Mouse (Mus musculus) erythroid progenitor cell, adult 5-6 weeks (primary cell): Measurements from ENCODE around the gene Des. TPM values are rescaled to one million over a fixed set of nuclear protein-coding genes. Genes with fewer than 3 reads are reported as not detected.

Experiments used
- ATAC-seq: replicated peaks from 2 replicates; pipeline ENCODE4 v1.8.0; 2016; ENCODE audit warnings: moderate number of reproducible peaks, mild to moderate bottlenecking, moderate TSS enrichment, inconsistent platforms; ENCODE audit not compliant: poor library complexity, low FRiP score, severe bottlenecking
- total RNA-seq, 2 experiments: library from RNA; stranded (forward) in 1 of 2; stranded (reverse) in 1 of 2; fragments of 150-400 nt in 1 of 2; fragments of 186-747, 209-891 nt in 1 of 2; gene quantifications; 2 replicates each; pipeline versions ENCODE4 v1.2.3 to v1.2.4; 2015 to 2017; ENCODE audit warnings: low replicate concordance in 2 of 2

Gene Des
- total RNA-seq, 2 experiments from 2014 or later: not detected

- ATAC-seq: no peak
Measured at GRCm38 (mm10) chr1:75380951-75381350, 20.8 kb downstream of the Des start.

- no peak for ATAC-seq
Measured at GRCm38 (mm10) chr1:75381482-75382355, 21.6 kb downstream of the Des start.

- ATAC-seq: no peak
Measured at GRCm38 (mm10) chr1:75382356-75383071, 22.4 kb downstream of the Des start.

- ATAC-seq: no peak
Measured at GRCm38 (mm10) chr1:75384470-75385141, 24.5 kb downstream of the Des start.

- ATAC-seq: no peak
Measured at GRCm38 (mm10) chr1:75385142-75385730, 25.1 kb downstream of the Des start.

- no peak for ATAC-seq
Measured at GRCm38 (mm10) chr1:75386149-75386548, 26.0 kb downstream of the Des start.

GRCm38 (mm10) chr1:75387469-75387928 is 27.4 kb downstream of the Des start:
- ATAC-seq: no peak

- ATAC-seq: no peak
Measured at GRCm38 (mm10) chr1:75387929-75388897, 28.1 kb downstream of the Des start.

- ATAC-seq: no peak
Measured at GRCm38 (mm10) chr1:75388898-75389515, 28.9 kb downstream of the Des start.

- ATAC-seq: no peak
Measured at GRCm38 (mm10) chr1:75393139-75393538, 33.0 kb downstream of the Des start.

GRCm38 (mm10) chr1:75393846-75394245 is 33.7 kb downstream of the Des start:
- no peak for ATAC-seq

- no peak; the same call in 1 of the 2 replicates for ATAC-seq
Measured at GRCm38 (mm10) chr1:75398761-75399402, 38.8 kb downstream of the Des start.

GRCm38 (mm10) chr1:75399755-75400492 is 39.8 kb downstream of the Des start:
- ATAC-seq: no peak

GRCm38 (mm10) chr1:75400493-75401115 is 40.5 kb downstream of the Des start:
- ATAC-seq: no peak

- no peak for ATAC-seq
Measured at GRCm38 (mm10) chr1:75405547-75405946, 45.4 kb downstream of the Des start.

GRCm38 (mm10) chr1:75406173-75406572 is 46.0 kb downstream of the Des start:
- ATAC-seq: 0 out of 2 replicates have a peak, but pooled peaks have one; percentile 12

- no peak for ATAC-seq
Measured at GRCm38 (mm10) chr1:75407056-75407455, 46.9 kb downstream of the Des start.
